Mouse (Mus musculus) frontal cortex, adult (tissue): ENCODE data around the gene Nae1.
A peak's percentile ranks its signal among the peaks of the same experiment; 100 is the strongest.
"Not testable (repeated sequence)": the region's sequence is repeated elsewhere in the genome, so short reads cannot be mapped to it uniquely, and the experiment has no call there.

Experiments
- ATAC-seq: cut with Nextera tagmentation; 2 replicates; pipeline ENCODE4 v1.9.2; 2017; ENCODE audit warnings: mild to moderate bottlenecking, moderate library complexity, mixed read lengths; ENCODE audit not compliant: low TSS enrichment

Nae1 gene

GRCm38 (mm10) chr8:104533971-104534778 is at the start of gene Nae1, which contains the start of gene Car7:
TSS of gene Nae1 (minus strand) at chr8:104534637.
TSS of gene Car7 (plus strand) at chr8:104534689.
- ATAC-seq, result peak; percentile 86

GRCm38 (mm10) chr8:104577606-104578005 is 43.2 kb upstream of the Nae1 start:
- not testable (repeated sequence) for ATAC-seq

GRCm38 (mm10) chr8:104576820-104577219 is 42.4 kb upstream of the Nae1 start:
- no peak for ATAC-seq

GRCm38 (mm10) chr8:104570436-104571343 is 36.3 kb upstream of the Nae1 start:
- peak; percentile 88 for ATAC-seq

GRCm38 (mm10) chr8:104569559-104569958 is 35.1 kb upstream of the Nae1 start:
- peak; percentile 67 for ATAC-seq

- no peak for ATAC-seq
Measured at GRCm38 (mm10) chr8:104565457-104565798, 31.0 kb upstream of the Nae1 start.

- ATAC-seq, result peak; percentile 88
Measured at GRCm38 (mm10) chr8:104564633-104565456, 30.4 kb upstream of the Nae1 start.

- ATAC-seq, result no peak
Measured at GRCm38 (mm10) chr8:104560731-104561130, 26.3 kb upstream of the Nae1 start.

GRCm38 (mm10) chr8:104557226-104557625 is 22.8 kb upstream of the Nae1 start:
- no peak for ATAC-seq

- no peak for ATAC-seq
Measured at GRCm38 (mm10) chr8:104555191-104555590, 20.8 kb upstream of the Nae1 start.

GRCm38 (mm10) chr8:104543440-104544045 is 9.1 kb upstream of the Nae1 start:
- ATAC-seq, result no peak

- peak; percentile 69 for ATAC-seq
Measured at GRCm38 (mm10) chr8:104542160-104542559, 7.7 kb upstream of the Nae1 start.

GRCm38 (mm10) chr8:104541515-104541880 is 7.1 kb upstream of the Nae1 start:
- ATAC-seq, result 0 out of 2 replicates have a peak, but pooled peaks have one; percentile 1

GRCm38 (mm10) chr8:104540710-104541514 is 6.5 kb upstream of the Nae1 start:
- ATAC-seq, result peak; percentile 41

- no peak for ATAC-seq
Measured at GRCm38 (mm10) chr8:104540238-104540637, 5.8 kb upstream of the Nae1 start.

GRCm38 (mm10) chr8:104539566-104539965 is 5.1 kb upstream of the Nae1 start:
- no peak for ATAC-seq

GRCm38 (mm10) chr8:104538896-104539295 is 4.5 kb upstream of the Nae1 start:
- ATAC-seq, result no peak

GRCm38 (mm10) chr8:104536028-104536427 is 1.6 kb upstream of the Nae1 start:
- no peak for ATAC-seq

GRCm38 (mm10) chr8:104535378-104535777 is 941 bp upstream of the Nae1 start:
- no peak for ATAC-seq

- peak; percentile 36 for ATAC-seq
Measured at GRCm38 (mm10) chr8:104534779-104535141, 323 bp upstream of the Nae1 start.

GRCm38 (mm10) chr8:104533551-104533950 is 886 bp downstream of the Nae1 start:
- no peak; the same call in 1 of the 2 replicates for ATAC-seq
